Comparison of ENCODE assay signal across 8 mouse cellular contexts in the genomic region with DNA sequence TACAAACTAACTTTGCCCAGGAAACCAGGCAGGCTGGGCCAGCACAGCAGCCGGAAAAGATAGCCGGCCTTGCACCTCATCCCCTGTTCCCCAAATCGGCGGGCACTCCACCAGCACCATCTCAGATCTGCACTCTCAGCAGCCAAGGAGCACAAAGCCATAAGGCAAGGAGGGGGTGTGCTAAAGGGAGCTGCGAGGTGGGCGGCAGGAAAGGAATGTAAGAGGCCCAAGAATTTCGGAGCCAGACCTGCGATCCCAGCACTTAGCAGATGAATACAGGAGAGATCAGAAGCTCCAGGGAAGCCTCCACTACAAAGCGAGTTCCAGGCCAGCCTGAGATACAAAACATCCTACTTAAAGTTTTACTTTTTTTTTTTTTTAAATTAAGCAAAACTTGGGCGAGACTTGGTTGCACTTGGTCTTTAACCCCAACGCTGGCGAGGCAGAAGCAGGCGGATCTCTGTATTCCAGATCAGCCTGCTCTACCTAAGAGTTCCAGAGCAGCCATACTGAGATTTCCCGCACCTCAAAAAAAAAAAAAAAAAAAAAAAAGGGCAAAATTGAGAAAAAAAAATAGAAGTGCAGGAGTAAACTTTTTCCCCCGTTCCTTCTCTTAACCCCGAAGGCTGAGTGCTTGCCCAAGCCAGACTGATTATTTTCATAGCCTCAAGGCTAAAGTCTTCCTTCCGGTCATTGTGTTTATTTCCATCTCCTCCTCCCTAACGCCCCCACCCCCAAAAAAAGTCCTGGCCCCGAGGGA. TPM values are rescaled to one million over a fixed set of nuclear protein-coding genes. Genes with fewer than 3 reads are reported as not detected.
DNase-seq lines count a peak whose midpoint lies in the region; ATAC-seq lines count a peak whose summit lies in the region.

No protein-coding gene starts in this region.

- no peaks in the 10 kb centered on the region for H3K27me3 ChIP-seq in forebrain, embryonic 16.5 days (replicated peaks; ENCODE audit: control insufficient read depth, insufficient read depth, low read length)
- no peaks in the 10 kb centered on the region for H3K27me3 ChIP-seq in hindbrain, embryonic 16.5 days (replicated peaks; ENCODE audit: control insufficient read depth, insufficient read depth, low read length)
- no peaks in the 10 kb centered on the region for H3K27me3 ChIP-seq in limb, embryonic 12.5 days
- H3K27me3 ChIP-seq in neural tube, embryonic 12.5 days (replicated peaks) = no peaks in the 10 kb centered on the region

- peak overlapping the region; percentile 81 for H3K4me3 ChIP-seq in forebrain, embryonic 16.5 days (replicated peaks; ENCODE audit: low read length)
- peak overlapping the region; percentile 71 for H3K4me3 ChIP-seq in hindbrain, embryonic 16.5 days (ENCODE audit: low read length)
- peak overlapping the region; percentile 81 for H3K4me3 ChIP-seq in limb, embryonic 12.5 days (replicated peaks)
- H3K4me3 ChIP-seq in neural tube, embryonic 12.5 days = peak overlapping the region; percentile 72

- DNase-seq in heart, adult 11 months = peak; percentile 96
- DNase-seq in heart, adult 8-10 months (ENCODE audit: low spot score) = no peak
- peak; percentile 71 for DNase-seq in adipocyte (ENCODE audit: low spot score)
- DNase-seq in urinary bladder, postnatal 14 days (ENCODE audit: low spot score) = no peak

- ATAC-seq in forebrain, embryonic 16.5 days = no peak
- no peak for ATAC-seq in hindbrain, embryonic 16.5 days
- no peak for ATAC-seq in limb, embryonic 12.5 days (ENCODE audit: insufficient number of reproducible peaks, insufficient read depth, low FRiP score, low TSS enrichment, low read depth)
- no peak for ATAC-seq in neural tube, embryonic 12.5 days (ENCODE audit: low FRiP score, low read depth)

- peak overlapping the region; percentile 98 for H3K9ac ChIP-seq in forebrain, embryonic 16.5 days (replicated peaks; ENCODE audit: low read depth, low read length)
- H3K9ac ChIP-seq in hindbrain, embryonic 16.5 days (ENCODE audit: low read depth, low read length) = peak overlapping the region; percentile 92
- H3K9ac ChIP-seq in limb, embryonic 12.5 days (replicated peaks) = peak overlapping the region; percentile 98
- peak overlapping the region; percentile 98 for H3K9ac ChIP-seq in neural tube, embryonic 12.5 days

- WGBS in forebrain, embryonic 16.5 days = 4% methylated on average over 19 of the region's 19 CpGs
- 1% methylated on average over 19 of the region's 19 CpGs for WGBS in hindbrain, embryonic 16.5 days
- WGBS in limb, embryonic 12.5 days = 5% methylated on average over 19 of the region's 19 CpGs
- 3% methylated on average over 19 of the region's 19 CpGs for WGBS in neural tube, embryonic 12.5 days

- peaks cover 12% of the 10 kb centered on the region; the same call in 1 of the 2 replicates for H3K36me3 ChIP-seq in forebrain, embryonic 16.5 days (ENCODE audit: control insufficient read depth, insufficient read depth)
- H3K36me3 ChIP-seq in hindbrain, embryonic 16.5 days (ENCODE audit: control insufficient read depth, insufficient read depth, low read length) = peaks cover 4% of the 10 kb centered on the region
- peaks cover 37% of the 10 kb centered on the region for H3K36me3 ChIP-seq in limb, embryonic 12.5 days
- peaks cover 28% of the 10 kb centered on the region for H3K36me3 ChIP-seq in neural tube, embryonic 12.5 days

- no peaks in the 10 kb centered on the region for H3K9me3 ChIP-seq in forebrain, embryonic 16.5 days (ENCODE audit: control insufficient read depth, low read length)
- no peaks in the 10 kb centered on the region for H3K9me3 ChIP-seq in hindbrain, embryonic 16.5 days (ENCODE audit: control insufficient read depth, low read length)
- H3K9me3 ChIP-seq in limb, embryonic 12.5 days = 0 out of 2 replicates have a peak, but pooled peaks cover 4% of the 10 kb centered on the region
- no peaks in the 10 kb centered on the region for H3K9me3 ChIP-seq in neural tube, embryonic 12.5 days

- H3K27ac ChIP-seq in forebrain, embryonic 16.5 days (ENCODE audit: low read length) = peak overlapping the region; percentile 99
- peak overlapping the region; percentile 100 for H3K27ac ChIP-seq in hindbrain, embryonic 16.5 days (ENCODE audit: low read depth, low read length)
- peak overlapping the region; percentile 100 for H3K27ac ChIP-seq in limb, embryonic 12.5 days
- H3K27ac ChIP-seq in neural tube, embryonic 12.5 days = peak overlapping the region; percentile 99

- peaks cover 31% of the 10 kb centered on the region for H3K4me1 ChIP-seq in forebrain, embryonic 16.5 days (replicated peaks; ENCODE audit: control insufficient read depth, insufficient read depth, low read length)
- peaks cover 27% of the 10 kb centered on the region for H3K4me1 ChIP-seq in hindbrain, embryonic 16.5 days (ENCODE audit: control insufficient read depth, insufficient read depth, low read depth, low read length)
- peaks cover 31% of the 10 kb centered on the region for H3K4me1 ChIP-seq in limb, embryonic 12.5 days (replicated peaks)
- peaks cover 27% of the 10 kb centered on the region for H3K4me1 ChIP-seq in neural tube, embryonic 12.5 days

- H3K4me2 ChIP-seq in forebrain, embryonic 16.5 days (ENCODE audit: low read length) = peak overlapping the region; percentile 62
- peak overlapping the region; percentile 80 for H3K4me2 ChIP-seq in hindbrain, embryonic 16.5 days (ENCODE audit: low read length)
- H3K4me2 ChIP-seq in limb, embryonic 12.5 days = peak overlapping the region; percentile 71
- peak overlapping the region; percentile 75 for H3K4me2 ChIP-seq in neural tube, embryonic 12.5 days (replicated peaks)

RNA-seq across cellular contexts. Expression of a gene that starts 1.7 kb away (rescaled TPM):
- 100 to 1,000 TPM; 183 to 210 (median 205) TPM for total RNA-seq in heart, adult 8-10 months (2022)
- 168 and 187 TPM in 2 replicates for polyA plus RNA-seq in forebrain, embryonic 16.5 days (2015; fragmentation: Nextera tagmentation; extraction: Ambion mirVana)
- 132 and 141 TPM in 2 replicates for polyA plus RNA-seq in hindbrain, embryonic 16.5 days (2015; fragmentation: Nextera tagmentation; extraction: Ambion mirVana)
- polyA plus RNA-seq in limb, embryonic 12.5 days (2016; fragmentation: Nextera tagmentation; extraction: Ambion mirVana) = 235 and 236 TPM in 2 replicates
- 214 and 229 TPM in 2 replicates for polyA plus RNA-seq in neural tube, embryonic 12.5 days (2016; fragmentation: Nextera tagmentation; extraction: Ambion mirVana)

Comparison
In these comparisons a context has a peak if more than half of its experiments do, and no peak if none do; other contexts are left out.
1. DNase-seq: peak in heart, adult 11 months (single experiment) and adipocyte (single experiment); none in heart, adult 8-10 months (single experiment) and urinary bladder, postnatal 14 days (single experiment).
2. Peak in every context shown above with its lines, with median percentiles within 50 percentile points of each other: H3K27ac ChIP-seq, H3K4me2 ChIP-seq, H3K4me3 ChIP-seq and H3K9ac ChIP-seq.